Mouse (Mus musculus): Measurements from ENCODE around the gene Olfr211.

- TF ChIP-seq POLR2A (IDR thresholded peaks at IDR 0.05; ENCODE audit: low read depth, low read length) (no peak), CTCF (conservative IDR thresholded peaks at IDR 0.05; ENCODE audit: insufficient read depth, insufficient read length, low read depth, low read length) (no peak)
These were observed 25.9 kb downstream of the Olfr211 start for GRCm38 (mm10) chr6:116514832-116515231.
